Mouse (Mus musculus): ENCODE measurements around the gene Mrvi1.
"Not testable (repeated sequence)": the region's sequence is repeated elsewhere in the genome, so short reads cannot be mapped to it uniquely, and the experiment has no call there.

Gene Mrvi1

DNA sequence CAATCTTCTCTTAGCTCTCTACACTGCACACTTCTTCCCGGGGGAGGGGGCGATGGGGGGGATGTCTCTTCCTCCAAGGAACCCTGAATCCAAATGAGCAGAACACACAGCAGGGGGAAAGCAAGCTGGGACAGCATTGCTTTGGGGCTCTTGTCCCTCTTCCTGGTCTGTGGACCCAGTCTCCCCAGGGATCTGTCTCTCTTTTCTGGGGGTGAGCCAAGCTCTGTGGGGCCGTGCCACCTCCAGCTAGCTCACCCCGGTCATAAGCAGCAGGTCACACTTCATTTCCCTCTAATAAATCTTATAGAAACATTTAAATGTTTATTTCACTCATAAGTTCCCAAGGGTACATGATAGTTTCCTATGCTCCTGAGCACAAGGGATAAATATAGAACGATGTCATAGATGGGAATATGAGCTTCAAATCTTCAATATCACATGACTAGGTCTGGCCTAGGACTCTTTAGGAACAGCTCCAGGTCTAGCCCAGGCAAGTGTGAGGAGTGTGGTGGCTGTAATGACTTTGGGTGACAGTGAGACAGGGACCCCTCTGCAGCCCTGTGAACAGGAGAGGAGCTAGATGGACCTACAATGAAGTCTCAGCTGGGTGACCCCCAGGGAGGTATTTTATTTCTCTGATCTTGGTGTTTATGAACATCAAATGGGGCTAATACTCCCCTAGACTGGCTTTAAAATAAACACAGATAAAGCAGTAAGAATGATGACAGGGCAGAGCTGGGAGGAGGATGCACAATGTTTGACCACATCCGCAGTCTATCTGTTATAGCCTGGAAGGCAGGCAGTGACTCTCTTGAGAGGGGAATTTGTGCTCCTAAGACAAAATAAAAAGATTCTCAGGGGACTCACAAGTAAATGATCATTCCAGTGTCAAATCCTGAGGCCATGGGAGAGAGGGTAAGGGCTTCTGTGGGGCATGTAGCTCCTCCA lies 46.2 kb downstream of the Mrvi1 start:
- DNase-seq, result no peak

- DNase-seq, result no peak
Observed at GRCm38 (mm10) chr7:110933999-110934398, 48.3 kb downstream of the Mrvi1 start.

GRCm38 (mm10) chr7:110933329-110933728 lies 48.9 kb downstream of the Mrvi1 start:
- DNase-seq, result no peak

DNA sequence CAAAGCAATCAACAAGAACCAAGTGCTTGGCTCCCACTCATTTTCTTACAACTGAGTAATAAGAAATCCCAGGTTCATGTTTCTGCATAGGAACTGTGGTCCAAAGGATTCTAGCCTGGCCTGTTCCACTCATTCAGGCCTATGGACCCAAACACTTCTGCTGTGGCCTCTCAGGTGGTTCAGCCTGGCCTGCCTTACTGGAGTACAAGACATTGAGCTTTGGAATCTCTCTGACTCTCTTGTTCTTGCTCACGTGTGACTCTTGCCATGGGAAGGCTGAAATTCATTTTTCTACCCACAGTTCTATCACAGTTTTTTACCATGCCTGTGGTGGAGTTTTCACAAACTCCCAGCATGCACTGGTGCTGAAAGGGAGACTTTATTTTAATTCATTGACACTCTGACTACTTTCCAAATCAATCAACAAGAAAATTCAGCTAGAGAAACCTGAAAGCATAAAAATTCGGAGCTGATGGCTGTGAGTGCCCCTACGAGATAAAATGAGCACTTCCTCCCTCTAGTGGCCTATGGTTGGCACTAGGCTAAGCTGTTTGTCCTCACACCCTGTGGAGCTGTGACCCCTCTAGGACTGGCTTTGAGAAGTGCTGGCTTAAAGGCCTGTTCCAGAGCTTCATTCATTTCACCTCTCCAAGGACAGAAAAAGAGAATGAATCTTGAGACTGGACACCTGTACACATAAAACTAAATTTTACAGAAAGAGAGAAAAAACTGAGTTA lies 52.0 kb downstream of the Mrvi1 start:
- DNase-seq, result no peak

DNA sequence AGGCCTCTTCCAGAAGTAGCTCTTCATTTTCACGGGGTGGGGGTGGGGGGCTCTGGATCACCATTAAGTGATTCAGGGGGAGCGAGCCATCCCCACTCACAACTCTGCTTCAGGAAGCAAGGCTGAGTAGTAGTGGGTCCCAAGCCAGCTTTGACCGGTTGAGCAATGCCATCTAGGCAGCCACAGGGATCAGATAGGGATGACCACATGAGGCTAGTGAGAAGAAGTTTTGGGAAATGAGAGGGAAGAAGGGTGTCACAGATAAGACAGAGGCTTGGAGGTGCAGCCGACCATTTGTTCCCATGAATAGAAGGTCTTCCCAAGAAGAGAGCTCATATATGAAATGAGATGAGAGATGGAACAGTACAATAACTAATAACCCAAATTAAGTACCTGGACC lies 55.7 kb downstream of the Mrvi1 start:
- DNase-seq, result no peak

GRCm38 (mm10) chr7:110920331-110921261 lies 61.7 kb downstream of the Mrvi1 start:
- no peak for DNase-seq

DNA sequence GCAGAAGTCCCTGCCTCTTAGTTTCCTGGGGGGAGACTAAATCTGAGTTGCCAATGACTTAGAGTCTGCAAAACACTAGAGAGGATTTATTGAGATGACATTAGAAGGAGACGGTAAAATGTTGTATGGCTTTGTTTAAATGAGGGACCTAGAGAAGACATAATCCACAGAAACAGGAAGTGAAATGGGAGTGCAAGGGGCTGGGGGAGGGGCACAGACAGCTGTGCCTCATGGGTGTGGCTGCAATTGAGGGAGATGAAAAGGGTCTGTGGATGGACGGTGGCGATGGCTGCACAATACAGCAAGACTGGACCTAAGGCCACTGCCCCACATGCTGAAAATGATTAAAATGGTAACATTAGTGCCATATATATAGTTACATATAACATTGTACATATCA lies 62.5 kb downstream of the Mrvi1 start:
- no peak for DNase-seq

GRCm38 (mm10) chr7:110915913-110916312 lies 66.3 kb downstream of the Mrvi1 start:
- no peak for DNase-seq

GRCm38 (mm10) chr7:110914531-110914930 lies 67.7 kb downstream of the Mrvi1 start:
- no peak for DNase-seq

DNA sequence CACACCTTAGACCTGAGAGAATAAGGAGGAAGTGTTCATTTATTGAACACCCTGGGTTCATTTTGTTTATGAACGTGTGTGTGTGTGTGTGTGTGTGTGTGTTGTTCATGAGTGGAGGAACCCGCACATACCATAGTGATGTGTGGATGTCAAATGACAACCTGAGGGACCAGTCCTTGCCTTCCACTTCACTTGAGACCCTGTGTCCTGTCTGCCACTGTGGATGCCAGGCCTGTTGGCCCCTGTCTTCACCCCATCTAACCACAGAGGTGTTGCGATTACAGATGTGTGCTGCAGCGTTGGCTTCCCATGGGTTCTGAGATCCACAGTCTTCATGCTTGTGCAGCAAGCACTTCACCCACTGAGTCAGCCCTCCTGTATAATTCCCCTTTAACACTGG lies 68.5 kb downstream of the Mrvi1 start:
- DNase-seq, result no peak

DNA sequence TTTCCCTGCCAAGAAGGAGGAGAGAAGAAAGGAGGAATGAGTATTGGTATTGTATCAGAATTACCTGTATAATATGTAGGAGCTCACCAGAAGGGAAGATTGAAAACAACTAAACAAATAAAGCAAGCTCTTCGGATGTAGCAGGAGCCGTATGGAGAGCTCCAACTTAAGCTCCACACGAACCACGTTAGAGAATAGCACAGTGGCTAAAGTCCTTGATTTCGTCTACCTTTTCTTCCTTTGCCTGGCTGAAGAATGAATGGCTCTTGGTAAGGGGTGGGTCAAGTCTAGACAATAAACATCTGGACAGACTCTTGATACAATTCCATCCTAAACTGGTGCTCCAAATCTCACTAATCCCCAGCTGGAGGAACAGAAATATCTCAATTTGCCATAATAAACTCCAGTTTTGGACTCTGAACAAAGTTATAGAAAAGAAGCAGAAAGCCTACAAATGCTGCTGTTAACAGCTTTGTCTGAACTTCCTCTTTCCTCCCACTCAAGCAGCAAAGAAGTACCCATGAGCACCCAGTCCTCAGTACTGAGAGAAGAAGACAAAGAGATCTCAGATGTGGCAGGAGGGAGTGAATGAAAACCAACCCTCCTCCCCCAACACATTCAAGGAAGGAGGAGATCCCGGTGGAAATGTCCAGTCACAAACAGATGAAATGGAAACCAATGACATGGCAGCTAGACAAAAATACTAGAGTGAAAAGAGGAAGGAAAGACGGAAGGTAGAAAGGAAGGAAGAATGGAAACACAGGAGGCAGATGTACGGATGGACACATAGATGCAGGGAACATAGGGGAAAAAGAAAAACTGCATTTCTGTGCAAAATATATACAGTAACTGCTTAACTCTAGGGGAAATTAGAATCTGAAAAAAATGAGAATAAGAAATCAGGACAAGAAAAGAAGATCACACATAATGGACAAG lies 73.8 kb downstream of the Mrvi1 start:
- DNase-seq, result no peak

- no peak for DNase-seq
Observed at GRCm38 (mm10) chr7:110906566-110906965, 75.7 kb downstream of the Mrvi1 start.

DNA sequence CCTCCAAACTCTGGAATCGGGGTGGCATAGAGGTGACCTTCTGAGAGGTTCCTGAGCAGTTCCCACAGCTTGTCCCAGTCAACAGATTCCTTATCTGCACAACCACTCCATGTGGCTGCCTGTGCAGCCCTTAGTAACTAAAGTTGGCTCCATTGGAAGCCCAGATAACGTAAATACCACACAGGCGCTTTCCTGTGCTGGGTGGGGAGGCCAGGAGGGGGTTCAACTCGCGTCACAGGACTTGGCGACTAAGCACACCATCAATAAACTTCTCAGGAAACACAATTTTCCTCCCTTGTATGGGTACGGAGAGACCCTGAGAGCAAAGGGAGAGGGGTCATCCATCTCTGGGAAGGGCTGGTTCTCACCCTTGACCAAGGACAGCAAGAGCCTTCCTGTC lies 79.0 kb downstream of the Mrvi1 start:
- DNase-seq, result no peak

DNA sequence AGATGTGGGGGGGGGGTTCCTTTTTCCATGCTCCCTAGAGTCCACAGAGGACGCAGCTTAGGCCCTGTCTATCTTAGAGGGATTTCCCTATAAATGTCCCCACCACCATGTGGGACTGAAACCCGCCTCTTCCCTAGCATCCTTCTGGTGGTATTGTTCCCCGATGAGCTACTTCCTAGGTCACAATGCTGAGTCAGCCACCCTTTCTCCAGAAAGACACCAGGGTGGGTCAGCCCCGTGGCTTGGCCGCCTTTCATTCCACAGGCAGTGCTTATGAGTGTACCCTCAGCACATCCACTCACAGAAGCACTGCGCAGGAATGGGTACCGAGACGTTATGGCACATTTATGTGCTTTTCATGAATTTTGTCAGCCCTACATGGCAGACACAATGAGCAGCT lies 85.1 kb downstream of the Mrvi1 start:
- DNase-seq, result no peak

- DNase-seq, result no peak
Observed at GRCm38 (mm10) chr7:110896453-110896852, 85.8 kb downstream of the Mrvi1 start.

DNA sequence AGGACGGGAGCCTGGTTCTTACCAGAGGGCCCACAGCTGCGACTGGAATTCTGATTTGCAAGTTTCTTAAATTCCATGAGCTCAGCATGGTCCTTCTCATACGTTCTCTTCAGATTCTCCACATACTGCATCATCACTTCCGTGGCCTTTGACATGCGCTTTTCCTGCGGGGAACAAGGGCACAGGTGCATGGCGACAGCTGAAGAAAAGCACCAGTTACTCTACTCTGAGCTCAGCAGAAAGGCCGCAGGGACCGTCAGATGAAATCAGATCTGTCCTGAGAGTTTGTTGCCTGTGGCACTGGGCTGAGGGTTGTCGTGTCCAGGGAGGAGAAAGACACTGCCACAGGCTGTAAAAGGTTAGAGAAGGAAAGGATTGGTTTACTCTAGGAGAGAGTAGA lies 86.5 kb downstream of the Mrvi1 start:
- not testable (repeated sequence) for DNase-seq

DNA sequence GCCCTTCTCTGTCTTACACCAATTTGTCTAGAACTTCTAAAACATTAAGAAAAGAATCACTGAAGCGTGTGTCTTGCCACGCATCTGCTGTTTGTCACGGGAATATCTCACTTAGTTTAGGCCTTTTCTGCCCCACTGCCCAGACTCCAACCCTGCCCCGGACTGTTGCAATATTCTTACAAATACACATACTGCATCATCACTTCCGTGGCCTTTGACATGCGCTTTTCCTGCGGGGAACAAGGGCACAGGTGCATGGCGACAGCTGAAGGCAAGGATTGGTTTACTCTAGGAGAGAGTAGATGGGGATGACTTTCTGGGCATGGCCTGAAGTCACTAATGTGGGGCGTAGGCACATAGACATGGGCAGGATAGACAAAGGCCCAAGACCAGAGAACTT lies 87.6 kb downstream of the Mrvi1 start:
- no peak for DNase-seq

DNA sequence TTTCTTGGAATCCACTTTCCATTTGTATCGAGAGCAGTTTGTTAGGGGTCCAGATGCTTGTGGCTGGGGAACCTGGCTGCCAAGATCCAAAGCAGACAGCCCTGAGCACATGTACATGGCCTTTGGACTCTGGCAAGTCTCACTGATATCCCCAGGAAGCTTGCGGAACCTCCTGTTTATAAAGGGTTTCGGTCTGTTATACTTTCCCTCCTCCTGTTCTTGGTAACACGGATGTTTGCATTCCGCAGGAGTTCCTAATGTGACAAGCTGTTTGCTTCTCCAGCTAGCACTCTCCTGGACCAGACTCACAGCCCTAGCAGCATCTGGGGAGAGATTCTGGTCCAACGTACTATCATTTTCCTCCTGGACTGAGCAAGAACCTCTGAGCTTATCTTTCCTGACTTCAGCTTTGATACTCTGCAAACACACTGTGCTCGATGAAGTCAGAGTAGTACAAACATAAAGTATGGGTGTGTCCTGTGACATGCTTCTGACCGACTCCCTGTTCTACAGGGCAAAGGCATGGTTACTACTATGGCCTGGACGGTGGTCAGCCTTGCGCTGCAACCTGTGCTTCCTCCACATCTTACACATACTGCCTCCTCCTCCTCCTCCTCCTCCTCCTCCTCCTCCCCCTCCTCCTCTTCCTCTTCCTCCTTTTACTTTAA lies 88.2 kb downstream of the Mrvi1 start:
- DNase-seq, result no peak

DNA sequence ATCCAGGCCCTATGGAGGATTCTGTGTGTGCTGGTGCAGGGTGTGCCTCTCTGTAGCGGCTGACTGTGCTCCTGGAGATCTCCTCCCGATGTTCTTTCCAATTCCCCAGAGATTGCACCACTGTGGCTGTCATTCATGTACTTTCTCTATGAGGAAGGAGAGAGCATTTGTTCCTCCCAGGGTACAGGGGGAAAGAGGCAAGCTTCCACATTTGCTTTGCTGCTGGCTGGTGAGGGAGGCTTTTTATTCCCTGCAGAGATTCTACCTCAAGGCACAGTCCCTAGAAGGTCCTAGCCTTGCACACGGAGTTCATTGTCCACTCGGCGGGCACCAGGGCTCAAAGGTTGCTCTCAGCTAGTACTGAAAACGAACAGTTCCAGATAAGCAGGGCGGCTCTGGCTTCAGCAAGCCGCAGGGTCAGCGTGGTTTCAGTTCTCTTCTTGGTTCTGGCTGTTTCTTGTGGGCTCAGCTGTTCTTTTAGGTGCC lies 90.7 kb downstream of the Mrvi1 start:
- DNase-seq, result no peak

GRCm38 (mm10) chr7:110881746-110882333 lies 100.4 kb downstream of the Mrvi1 start:
- no peak for DNase-seq

- no peak for DNase-seq
Observed at GRCm38 (mm10) chr7:110878028-110878427, 104.2 kb downstream of the Mrvi1 start.
